Mouse (Mus musculus) myocyte (in vitro differentiated cells): ENCODE data around the gene Aldh1b1. TPM values are rescaled to one million over a fixed set of nuclear protein-coding genes. Genes with fewer than 3 reads are reported as not detected.
A peak's percentile ranks its signal among the peaks of the same experiment; 100 is the strongest.

Experiments
- H3K27me3 ChIP-seq: one replicate; pipeline ENCODE4 v1.6.1; 2011; ENCODE audit not compliant: control insufficient read depth, insufficient read depth, insufficient read length
- H3K36me3 ChIP-seq: one replicate; pipeline ENCODE4 v1.6.1; 2011; ENCODE audit not compliant: control insufficient read depth, insufficient read depth
- H3K4me2 ChIP-seq: one replicate; pipeline ENCODE4 v1.6.1; 2011; ENCODE audit warnings: low read depth, control low read depth
- H3K4me3 ChIP-seq: one replicate; pipeline ENCODE4 v1.5.1; 2011; ENCODE audit warnings: mild to moderate bottlenecking, control low read depth, moderate library complexity
- H3K79me2 ChIP-seq: one replicate; pipeline ENCODE4 v1.6.1; 2011; ENCODE audit not compliant: control insufficient read depth, insufficient read depth
- H3ac ChIP-seq: one replicate; pipeline ENCODE4 v1.6.1; 2011; ENCODE audit not compliant: control insufficient read depth, insufficient read length
- CEBPB ChIP-seq: IDR thresholded peaks from 2 replicates; pipeline ENCODE4 v1.6.1; 2011; ENCODE audit warnings: mild to moderate bottlenecking, moderate library complexity; ENCODE audit not compliant: poor library complexity, insufficient read depth, severe bottlenecking
- E2F4 ChIP-seq: IDR thresholded peaks from one replicate; pipeline ENCODE4 v1.6.1; 2011; ENCODE audit warnings: mild to moderate bottlenecking, control low read depth, moderate library complexity; ENCODE audit not compliant: insufficient read depth
- MAX ChIP-seq: IDR thresholded peaks from one replicate; pipeline ENCODE4 v1.6.1; 2011; ENCODE audit warnings: low read depth, mild to moderate bottlenecking, control low read depth
- MYOD1 ChIP-seq, 3 experiments: IDR thresholded peaks; one replicate each; pipeline ENCODE4 v1.6.1; 2011; ENCODE audit warnings: control low read depth in 2 of 3, low read depth in 2 of 3, mild to moderate bottlenecking in 2 of 3, moderate library complexity in 1 of 3; ENCODE audit not compliant: insufficient read length in 2 of 3, control insufficient read depth in 1 of 3
- MYOG ChIP-seq, 3 experiments: IDR thresholded peaks; one replicate each; pipeline ENCODE4 v1.6.1; 2011; ENCODE audit warnings: control low read depth in 2 of 3, low read depth in 2 of 3, mild to moderate bottlenecking in 2 of 3; ENCODE audit not compliant: insufficient read length in 2 of 3, control insufficient read depth in 1 of 3, insufficient read depth in 1 of 3
- POLR2A ChIP-seq: IDR thresholded peaks from one replicate; pipeline ENCODE4 v1.6.1; 2011; ENCODE audit warnings: low read depth, mild to moderate bottlenecking, control low read depth, moderate library complexity; ENCODE audit not compliant: insufficient read length
- POLR2AphosphoS2 ChIP-seq: IDR thresholded peaks from one replicate; pipeline ENCODE4 v1.6.1; 2011; ENCODE audit warnings: low read depth, control low read depth; ENCODE audit not compliant: insufficient read length
- REST ChIP-seq: IDR thresholded peaks from one replicate; pipeline ENCODE4 v1.6.1; 2011; ENCODE audit warnings: mild to moderate bottlenecking, control low read depth, moderate library complexity; ENCODE audit not compliant: insufficient read depth, insufficient read length
- SRF ChIP-seq: IDR thresholded peaks from one replicate; pipeline ENCODE4 v1.6.1; 2011; ENCODE audit warnings: low read depth; ENCODE audit not compliant: control insufficient read depth, insufficient read length
- TCF12 ChIP-seq: IDR thresholded peaks from one replicate; pipeline ENCODE4 v1.6.1; 2011; ENCODE audit warnings: mild to moderate bottlenecking, control low read depth; ENCODE audit not compliant: poor library complexity, insufficient read depth, severe bottlenecking
- TCF3 ChIP-seq: IDR thresholded peaks from one replicate; pipeline ENCODE4 v1.6.1; 2011; ENCODE audit warnings: low read depth, control low read depth; ENCODE audit not compliant: insufficient read length
- USF1 ChIP-seq: IDR thresholded peaks from one replicate; pipeline ENCODE4 v1.6.1; 2011; ENCODE audit warnings: low read depth, mild to moderate bottlenecking, control low read depth, moderate library complexity
- polyA plus RNA-seq: library from polyadenylated mRNA; unstranded; fragments of >200 nt; fragmentation: generic; extraction: Trizol; gene quantifications from one replicate; pipeline ENCODE4 v1.2.1, GENCODE M21; 2012; ENCODE audit warnings: missing spikeins

Gene Aldh1b1
- polyA plus RNA-seq, 1 experiment, result 0.49 TPM

- TF ChIP-seq USF1, result no peak
- no peak for TF ChIP-seq CEBPB
- TF ChIP-seq POLR2A, result no peak
- no peak for TF ChIP-seq REST
- no peak for TF ChIP-seq MYOD1 (IDR thresholded peaks at IDR 0.05; ENCODE audit: control insufficient read depth in 1 of 3, insufficient read length in 2 of 3, low read depth in 2 of 3)
- no peak for TF ChIP-seq POLR2AphosphoS2
- TF ChIP-seq E2F4, result no peak
- no peak for TF ChIP-seq SRF
- TF ChIP-seq TCF3, result no peak
- H3K79me2 ChIP-seq, result no peaks in the 10 kb centered on the region
- H3K36me3 ChIP-seq, result no peaks in the 10 kb centered on the region
- no peak overlapping the region for H3K4me2 ChIP-seq
- H3K27me3 ChIP-seq, result peaks cover 48% of the 10 kb centered on the region
- H3K4me3 ChIP-seq, result no peak overlapping the region
- no peak overlapping the region for H3ac ChIP-seq
Measured at GRCm38 (mm10) chr4:45833461-45833860, 34.6 kb downstream of the Aldh1b1 start.

- no peak overlapping the region for H3K4me2 ChIP-seq
- no peak overlapping the region for H3K4me3 ChIP-seq
- TF ChIP-seq E2F4, result no peak
- no peak for TF ChIP-seq MYOG (IDR thresholded peaks at IDR 0.05; ENCODE audit: control insufficient read depth in 1 of 3, insufficient read depth in 1 of 3, insufficient read length in 2 of 3, low read depth in 2 of 3)
- no peak for TF ChIP-seq TCF3
- no peak for TF ChIP-seq MAX
- TF ChIP-seq USF1, result no peak
- no peak for TF ChIP-seq REST
- TF ChIP-seq CEBPB, result no peak
- no peaks in the 10 kb centered on the region for H3K36me3 ChIP-seq
- no peaks in the 10 kb centered on the region for H3K79me2 ChIP-seq
- H3K27me3 ChIP-seq, result peaks cover 35% of the 10 kb centered on the region
- no peak overlapping the region for H3ac ChIP-seq
Measured at GRCm38 (mm10) chr4:45844355-45844754, 45.5 kb downstream of the Aldh1b1 start.

GRCm38 (mm10) chr4:45846263-45846662 lies 47.4 kb downstream of the Aldh1b1 start:
- H3K79me2 ChIP-seq, result no peaks in the 10 kb centered on the region
- H3K27me3 ChIP-seq, result peaks cover 50% of the 10 kb centered on the region
- no peak overlapping the region for H3K4me3 ChIP-seq
- TF ChIP-seq TCF3, result peak; percentile 21
- TF ChIP-seq SRF, result no peak
- TF ChIP-seq TCF12, result peak; percentile 19
- no peak for TF ChIP-seq E2F4
- no peak for TF ChIP-seq POLR2A
- no peak for TF ChIP-seq CEBPB
- TF ChIP-seq MAX, result no peak
- TF ChIP-seq MYOD1 (IDR thresholded peaks at IDR 0.05; ENCODE audit: control insufficient read depth in 1 of 3, insufficient read length in 2 of 3, low read depth in 2 of 3), result peak in 1 of 3 experiments; percentile 53
- TF ChIP-seq REST, result no peak
- TF ChIP-seq POLR2AphosphoS2, result no peak
- TF ChIP-seq MYOG (IDR thresholded peaks at IDR 0.05; ENCODE audit: control insufficient read depth in 1 of 3, insufficient read depth in 1 of 3, insufficient read length in 2 of 3, low read depth in 2 of 3), result peak in 1 of 3 experiments; percentile 62
- no peak for TF ChIP-seq USF1
- no peaks in the 10 kb centered on the region for H3K36me3 ChIP-seq
- H3ac ChIP-seq, result no peak overlapping the region
- no peak overlapping the region for H3K4me2 ChIP-seq

GRCm38 (mm10) chr4:45848109-45848824 lies 49.4 kb downstream of the Aldh1b1 start, which contains the start of gene Stra6l:
TSS of gene Stra6l (plus strand) at chr4:45848664.
- Histone ChIP-seq H3K36me3 (no peaks in the 10 kb centered on the region), H3ac (no peak within 1 kb of the TSS), H3K4me3 (no peak within 1 kb of the TSS), H3K27me3 (peaks cover 43% of the 10 kb centered on the region), H3K4me2 (no peak within 1 kb of the TSS), H3K79me2 (no peaks in the 10 kb centered on the region)
- TF ChIP-seq SRF (no peak), MAX (no peak), POLR2AphosphoS2 (no peak), TCF12 (no peak)

GRCm38 (mm10) chr4:45848825-45849156 lies 50.0 kb downstream of the Aldh1b1 start:
- H3K27me3 ChIP-seq, result peaks cover 48% of the 10 kb centered on the region
- H3K4me3 ChIP-seq, result no peak overlapping the region
- no peaks in the 10 kb centered on the region for H3K79me2 ChIP-seq
- no peak overlapping the region for H3K4me2 ChIP-seq
- no peak for TF ChIP-seq TCF3
- no peak for TF ChIP-seq MYOG (IDR thresholded peaks at IDR 0.05; ENCODE audit: control insufficient read depth in 1 of 3, insufficient read depth in 1 of 3, insufficient read length in 2 of 3, low read depth in 2 of 3)
- TF ChIP-seq SRF, result no peak
- no peak for TF ChIP-seq E2F4
- no peak for TF ChIP-seq MYOD1 (IDR thresholded peaks at IDR 0.05; ENCODE audit: control insufficient read depth in 1 of 3, insufficient read length in 2 of 3, low read depth in 2 of 3)
- no peak for TF ChIP-seq CEBPB
- TF ChIP-seq POLR2A, result no peak
- TF ChIP-seq MAX, result no peak
- no peak for TF ChIP-seq REST
- TF ChIP-seq USF1, result no peak
- no peak overlapping the region for H3ac ChIP-seq
- no peaks in the 10 kb centered on the region for H3K36me3 ChIP-seq
